Mouse (Mus musculus): ENCODE results near the gene Cd47. TPM values are rescaled to one million over a fixed set of nuclear protein-coding genes. Genes with fewer than 3 reads are reported as not detected.

Gene Cd47
- total RNA-seq (2014; rRNA removed; ENCODE audit: low replicate concordance): 32.9 and 50.7 TPM in 2 replicates
- polyA plus RNA-seq (2015; fragmentation: Nextera tagmentation; extraction: Ambion mirVana): 77.8 and 82.0 TPM in 2 replicates

GRCm38 (mm10) chr16:49799597-49800561, at the start of gene Cd47:
TSS of gene Cd47 (plus strand) at chr16:49800533.
- Histone ChIP-seq H3K9me3 (replicated peaks; ENCODE audit: control insufficient read depth, low read length) (no peaks in the 10 kb centered on the region), H3K4me1 (ENCODE audit: control insufficient read depth, insufficient read depth) (peaks cover 11% of the 10 kb centered on the region), H3K4me3 (ENCODE audit: low read depth, low read length) (no peak within 1 kb of the TSS), H3K36me3 (replicated peaks; ENCODE audit: control insufficient read depth, insufficient read depth, low read length) (no peaks in the 10 kb centered on the region), H3K4me2 (ENCODE audit: low read depth, low read length) (no peak within 1 kb of the TSS), H3K27ac (ENCODE audit: low read depth) (peak within 1 kb of the TSS; percentile 57; the same call in 1 of the 2 replicates), H3K9ac (replicated peaks; ENCODE audit: low read depth, low read length) (no peak within 1 kb of the TSS), H3K27me3 (ENCODE audit: control insufficient read depth, insufficient read depth, low read length) (no peaks in the 10 kb centered on the region)
- peak; percentile 34; the same call in 1 of the 2 replicates for TF ChIP-seq EP300 (IDR thresholded peaks at IDR 0.05; ENCODE audit: low read depth)
- TF ChIP-seq CTCF (IDR thresholded peaks at IDR 0.05; ENCODE audit: low read depth): no peak
- ATAC-seq (ENCODE audit: insufficient read depth, low read depth) (no peak), DNase-seq (ENCODE audit: low spot score) (no peak)
- WGBS: 67% methylated on average over 10 of the region's 10 CpGs

GRCm38 (mm10) chr16:49752906-49753305, 47.4 kb upstream of the Cd47 start:
- Histone ChIP-seq H3K4me3 (ENCODE audit: low read depth, low read length) (no peak overlapping the region), H3K36me3 (replicated peaks; ENCODE audit: control insufficient read depth, insufficient read depth, low read length) (no peaks in the 10 kb centered on the region), H3K4me1 (ENCODE audit: control insufficient read depth, insufficient read depth) (0 out of 2 replicates have a peak, but pooled peaks cover 3% of the 10 kb centered on the region), H3K9ac (replicated peaks; ENCODE audit: low read depth, low read length) (no peak overlapping the region), H3K27ac (ENCODE audit: low read depth) (no peak overlapping the region), H3K9me3 (replicated peaks; ENCODE audit: control insufficient read depth, low read length) (no peaks in the 10 kb centered on the region), H3K27me3 (ENCODE audit: control insufficient read depth, insufficient read depth, low read length) (no peaks in the 10 kb centered on the region), H3K4me2 (ENCODE audit: low read depth, low read length) (no peak overlapping the region)
- no peak for TF ChIP-seq EP300 (IDR thresholded peaks at IDR 0.05; ENCODE audit: low read depth)
- no peak for TF ChIP-seq CTCF (IDR thresholded peaks at IDR 0.05; ENCODE audit: low read depth)
- no peak for ATAC-seq (ENCODE audit: insufficient read depth, low read depth)
- DNase-seq (ENCODE audit: low spot score): no peak
- WGBS: 95% methylated on average over 1 of the region's 1 CpGs

- ATAC-seq (ENCODE audit: insufficient read depth, low read depth) (no peak), DNase-seq (ENCODE audit: low spot score) (no peak)
- Histone ChIP-seq H3K9me3 (replicated peaks; ENCODE audit: control insufficient read depth, low read length) (no peaks in the 10 kb centered on the region), H3K27me3 (ENCODE audit: control insufficient read depth, insufficient read depth, low read length) (no peaks in the 10 kb centered on the region), H3K4me2 (ENCODE audit: low read depth, low read length) (no peak overlapping the region), H3K4me3 (ENCODE audit: low read depth, low read length) (no peak overlapping the region), H3K4me1 (ENCODE audit: control insufficient read depth, insufficient read depth) (0 out of 2 replicates have a peak, but pooled peaks cover 3% of the 10 kb centered on the region), H3K9ac (replicated peaks; ENCODE audit: low read depth, low read length) (no peak overlapping the region), H3K36me3 (replicated peaks; ENCODE audit: control insufficient read depth, insufficient read depth, low read length) (no peaks in the 10 kb centered on the region), H3K27ac (ENCODE audit: low read depth) (no peak overlapping the region)
- TF ChIP-seq EP300 (IDR thresholded peaks at IDR 0.05; ENCODE audit: low read depth): no peak
- no peak for TF ChIP-seq CTCF (IDR thresholded peaks at IDR 0.05; ENCODE audit: low read depth)
- WGBS: 73% methylated on average over 3 of the region's 3 CpGs
Observed at GRCm38 (mm10) chr16:49753318-49753717, 47.0 kb upstream of the Cd47 start.

- H3K9me3 ChIP-seq (replicated peaks; ENCODE audit: control insufficient read depth, low read length): no peaks in the 10 kb centered on the region
- no peak overlapping the region for H3K9ac ChIP-seq (replicated peaks; ENCODE audit: low read depth, low read length)
- no peak for TF ChIP-seq CTCF (IDR thresholded peaks at IDR 0.05; ENCODE audit: low read depth)
- TF ChIP-seq EP300 (IDR thresholded peaks at IDR 0.05; ENCODE audit: low read depth): no peak
- no peaks in the 10 kb centered on the region for H3K27me3 ChIP-seq (ENCODE audit: control insufficient read depth, insufficient read depth, low read length)
- 53% methylated on average over 17 of the region's 17 CpGs for WGBS
- 0 out of 2 replicates have a peak, but pooled peaks cover 7% of the 10 kb centered on the region for H3K4me1 ChIP-seq (ENCODE audit: control insufficient read depth, insufficient read depth)
- no peaks in the 10 kb centered on the region for H3K36me3 ChIP-seq (replicated peaks; ENCODE audit: control insufficient read depth, insufficient read depth, low read length)
- no peak for ATAC-seq (ENCODE audit: insufficient read depth, low read depth)
- H3K27ac ChIP-seq (ENCODE audit: low read depth): no peak overlapping the region
- DNase-seq (ENCODE audit: low spot score): no peak
- H3K4me2 ChIP-seq (ENCODE audit: low read depth, low read length): peak overlapping the region; percentile 48
- peak overlapping the region; percentile 20; the same call in 1 of the 2 replicates for H3K4me3 ChIP-seq (ENCODE audit: low read depth, low read length)
Observed at GRCm38 (mm10) chr16:49760517-49761203, 39.7 kb upstream of the Cd47 start.

GRCm38 (mm10) chr16:49761981-49762380, 38.4 kb upstream of the Cd47 start:
- H3K36me3 ChIP-seq (replicated peaks; ENCODE audit: control insufficient read depth, insufficient read depth, low read length): no peaks in the 10 kb centered on the region
- WGBS: 82% methylated on average over 5 of the region's 5 CpGs
- H3K4me3 ChIP-seq (ENCODE audit: low read depth, low read length): no peak overlapping the region
- ATAC-seq (ENCODE audit: insufficient read depth, low read depth): no peak
- H3K9me3 ChIP-seq (replicated peaks; ENCODE audit: control insufficient read depth, low read length): no peaks in the 10 kb centered on the region
- H3K9ac ChIP-seq (replicated peaks; ENCODE audit: low read depth, low read length): no peak overlapping the region
- 0 out of 2 replicates have a peak, but pooled peaks cover 7% of the 10 kb centered on the region for H3K4me1 ChIP-seq (ENCODE audit: control insufficient read depth, insufficient read depth)
- DNase-seq (ENCODE audit: low spot score): no peak
- H3K27ac ChIP-seq (ENCODE audit: low read depth): no peak overlapping the region
- no peaks in the 10 kb centered on the region for H3K27me3 ChIP-seq (ENCODE audit: control insufficient read depth, insufficient read depth, low read length)
- TF ChIP-seq CTCF (IDR thresholded peaks at IDR 0.05; ENCODE audit: low read depth) (no peak), EP300 (IDR thresholded peaks at IDR 0.05; ENCODE audit: low read depth) (no peak)
- no peak overlapping the region for H3K4me2 ChIP-seq (ENCODE audit: low read depth, low read length)

Measured in heart, postnatal 0 days (tissue).